Mouse (Mus musculus) forebrain, embryonic 14.5 days (tissue): ENCODE results near the gene Tsga10ip. TPM values are rescaled to one million over a fixed set of nuclear protein-coding genes. Genes with fewer than 3 reads are reported as not detected.

Experiments used
- ATAC-seq: fragments of 200-750 bp; cut with Nextera tagmentation; 2 replicates; pipeline ENCODE4 v1.8.0; 2017; ENCODE audit warnings: mild to moderate bottlenecking, moderate library complexity
- DNase-seq: peaks from one replicate; pipeline ENCODE4 v3.0.0-alpha.2; 2015; ENCODE audit warnings: low spot score
- H3K27ac ChIP-seq: fragments of 300-500 bp; sonication (generic); 2 replicates; pipeline ENCODE4 v1.5.1; 2014; ENCODE audit warnings: low read depth, mild to moderate bottlenecking, control low read depth, low read length, moderate library complexity
- H3K27me3 ChIP-seq: fragments of 300-500 bp; sonication (generic); replicated peaks from 2 replicates; pipeline ENCODE4 v1.6.1; 2014; ENCODE audit warnings: low read length, control low read depth, mixed read lengths; ENCODE audit not compliant: control insufficient read depth, insufficient read depth
- H3K36me3 ChIP-seq: fragments of 300-500 bp; sonication (generic); 2 replicates; pipeline ENCODE4 v1.6.1; 2014; ENCODE audit warnings: low read length, control low read depth; ENCODE audit not compliant: control insufficient read depth, insufficient read depth
- H3K4me1 ChIP-seq: fragments of 300-500 bp; sonication (generic); 2 replicates; pipeline ENCODE4 v1.6.1; 2014; ENCODE audit warnings: antibody characterized with exemption, low read length, control low read depth; ENCODE audit not compliant: control insufficient read depth, insufficient read depth
- H3K4me2 ChIP-seq: fragments of 300-500 bp; sonication (generic); 2 replicates; pipeline ENCODE4 v1.6.1; 2014; ENCODE audit warnings: mild to moderate bottlenecking, control low read depth, low read length
- H3K4me3 ChIP-seq: fragments of 300-500 bp; sonication (generic); 2 replicates; pipeline ENCODE4 v1.5.1; 2014; ENCODE audit warnings: low read depth, low read length, control low read depth
- H3K9ac ChIP-seq: fragments of 300-500 bp; sonication (generic); 2 replicates; pipeline ENCODE4 v1.6.1; 2014; ENCODE audit warnings: mild to moderate bottlenecking, low read length, control low read depth, moderate library complexity
- H3K9me3 ChIP-seq: fragments of 300-500 bp; sonication (generic); replicated peaks from 2 replicates; pipeline ENCODE4 v1.6.1; 2016; ENCODE audit warnings: low read length, control low read depth, mixed read lengths; ENCODE audit not compliant: control insufficient read depth
- WGBS: fragments of 180-500 bp; shearing (Covaris S2); extraction: QIAGEN DNeasy Blood & Tissue Kit; methylation state at CpG from one replicate; pipeline ENCODE4 v1.1.7; 2014; 5-methylcytosine and 5-hydroxymethylcytosine counted together
- polyA plus RNA-seq: library from polyadenylated mRNA; unstranded; fragments of >200 nt; fragmentation: Nextera tagmentation; extraction: Ambion mirVana; gene quantifications from 2 replicates; pipeline ENCODE4 v1.2.1, GENCODE M21; 2014

The Tsga10ip gene
- polyA plus RNA-seq, 1 experiment from 2014 or later = not detected

- Histone ChIP-seq H3K4me1 (peaks cover 16% of the 10 kb centered on the region), H3K4me2 (peak overlapping the region; percentile 82), H3K27me3 (no peaks in the 10 kb centered on the region), H3K9me3 (no peaks in the 10 kb centered on the region), H3K9ac (peak overlapping the region; percentile 94), H3K27ac (peak overlapping the region; percentile 89; the same call in 1 of the 2 replicates), H3K36me3 (peaks cover 28% of the 10 kb centered on the region), H3K4me3 (peak overlapping the region; percentile 88)
- DNase-seq (no peak), ATAC-seq (no peak)
- WGBS = 90% methylated on average over 18 of the region's 18 CpGs
These were observed 23.7 kb upstream of the Tsga10ip start for GRCm38 (mm10) chr19:5425906-5426565.

GRCm38 (mm10) chr19:5424782-5425741 is 22.7 kb upstream of the Tsga10ip start, which contains the start of the genes Drap1 and AI837181:
Gene Drap1, minus strand, starts transcription at chr19:5424979.
Gene AI837181, plus strand, starts transcription at chr19:5425144.
- H3K36me3 ChIP-seq = peaks cover 37% of the 10 kb centered on the region
- ATAC-seq (peak; percentile 94), DNase-seq (peak; percentile 98)
- peaks cover 16% of the 10 kb centered on the region for H3K4me1 ChIP-seq
- H3K27ac ChIP-seq = peak within 1 kb of the TSS; percentile 89
- H3K27me3 ChIP-seq = no peaks in the 10 kb centered on the region
- no peaks in the 10 kb centered on the region for H3K9me3 ChIP-seq
- under 1% methylated on average over 65 of the region's 87 CpGs for WGBS
- peak within 1 kb of the TSS; percentile 82 for H3K4me2 ChIP-seq
- H3K9ac ChIP-seq = peak within 1 kb of the TSS; percentile 94
- H3K4me3 ChIP-seq = peak within 1 kb of the TSS; percentile 88

GRCm38 (mm10) chr19:5424092-5424781 is 21.9 kb upstream of the Tsga10ip start:
- peak overlapping the region; percentile 88 for H3K27ac ChIP-seq
- H3K4me3 ChIP-seq = peak overlapping the region; percentile 88
- peak overlapping the region; percentile 71 for H3K4me2 ChIP-seq
- ATAC-seq = peak; percentile 67
- H3K27me3 ChIP-seq = no peaks in the 10 kb centered on the region
- WGBS = 0% methylated on average over 34 of the region's 48 CpGs
- peak overlapping the region; percentile 84 for H3K9ac ChIP-seq
- H3K36me3 ChIP-seq = peaks cover 38% of the 10 kb centered on the region
- DNase-seq = peak; percentile 71
- H3K4me1 ChIP-seq = peaks cover 16% of the 10 kb centered on the region
- no peaks in the 10 kb centered on the region for H3K9me3 ChIP-seq

- H3K9me3 ChIP-seq = no peaks in the 10 kb centered on the region
- DNase-seq (no peak), ATAC-seq (no peak)
- H3K36me3 ChIP-seq = peaks cover 38% of the 10 kb centered on the region
- 68% methylated on average over 12 of the region's 12 CpGs for WGBS
- H3K27me3 ChIP-seq = no peaks in the 10 kb centered on the region
- H3K4me1 ChIP-seq = peaks cover 16% of the 10 kb centered on the region
- peak overlapping the region; percentile 88 for H3K4me3 ChIP-seq
- H3K9ac ChIP-seq = peak overlapping the region; percentile 84
- peak overlapping the region; percentile 71 for H3K4me2 ChIP-seq
- no peak overlapping the region for H3K27ac ChIP-seq
These were observed 21.2 kb upstream of the Tsga10ip start for GRCm38 (mm10) chr19:5423561-5423960.

- no peak overlapping the region for H3K27ac ChIP-seq
- DNase-seq (no peak), ATAC-seq (no peak)
- peaks cover 16% of the 10 kb centered on the region for H3K4me1 ChIP-seq
- no peaks in the 10 kb centered on the region for H3K9me3 ChIP-seq
- H3K9ac ChIP-seq = peak overlapping the region; percentile 84; the same call in 1 of the 2 replicates
- no peaks in the 10 kb centered on the region for H3K27me3 ChIP-seq
- H3K36me3 ChIP-seq = peaks cover 38% of the 10 kb centered on the region
- no peak overlapping the region for H3K4me3 ChIP-seq
- WGBS = 76% methylated on average over 9 of the region's 9 CpGs
- peak overlapping the region; percentile 71 for H3K4me2 ChIP-seq
These were observed 20.6 kb upstream of the Tsga10ip start for GRCm38 (mm10) chr19:5422895-5423443.

- ATAC-seq (no peak), DNase-seq (no peak)
- no peaks in the 10 kb centered on the region for H3K9me3 ChIP-seq
- H3K4me1 ChIP-seq = peaks cover 16% of the 10 kb centered on the region
- H3K4me2 ChIP-seq = no peak overlapping the region
- 90% methylated on average over 10 of the region's 10 CpGs for WGBS
- H3K27ac ChIP-seq = no peak overlapping the region
- H3K36me3 ChIP-seq = peaks cover 37% of the 10 kb centered on the region
- no peak overlapping the region for H3K4me3 ChIP-seq
- no peaks in the 10 kb centered on the region for H3K27me3 ChIP-seq
- H3K9ac ChIP-seq = no peak overlapping the region
These were observed 19.9 kb upstream of the Tsga10ip start for GRCm38 (mm10) chr19:5422267-5422666.

GRCm38 (mm10) chr19:5421784-5422183 is 19.5 kb upstream of the Tsga10ip start:
- Histone ChIP-seq H3K4me2 (no peak overlapping the region), H3K4me1 (peaks cover 16% of the 10 kb centered on the region), H3K27me3 (no peaks in the 10 kb centered on the region), H3K9ac (no peak overlapping the region), H3K36me3 (peaks cover 33% of the 10 kb centered on the region), H3K27ac (no peak overlapping the region), H3K9me3 (no peaks in the 10 kb centered on the region), H3K4me3 (no peak overlapping the region)
- no peak for ATAC-seq
- DNase-seq = no peak
- 95% methylated on average over 5 of the region's 5 CpGs for WGBS

- H3K4me2 ChIP-seq = no peak overlapping the region
- H3K27ac ChIP-seq = no peak overlapping the region
- ATAC-seq (no peak), DNase-seq (no peak)
- peaks cover 7% of the 10 kb centered on the region for H3K4me1 ChIP-seq
- H3K36me3 ChIP-seq = peaks cover 24% of the 10 kb centered on the region
- H3K9ac ChIP-seq = no peak overlapping the region
- H3K27me3 ChIP-seq = no peaks in the 10 kb centered on the region
- WGBS = 94% methylated on average over 6 of the region's 6 CpGs
- no peaks in the 10 kb centered on the region for H3K9me3 ChIP-seq
- H3K4me3 ChIP-seq = no peak overlapping the region
These were observed 18.3 kb upstream of the Tsga10ip start for GRCm38 (mm10) chr19:5420579-5420978.
